Mouse (Mus musculus) limb, embryonic 14.5 days (tissue): ENCODE results near the gene Abhd13. TPM values are rescaled to one million over a fixed set of nuclear protein-coding genes. Genes with fewer than 3 reads are reported as not detected.

Experiments used
- ATAC-seq: fragments of 200-750 bp; cut with Nextera tagmentation; 2 replicates; pipeline ENCODE4 v1.8.0; 2017; ENCODE audit warnings: low read depth, moderate number of reproducible peaks, moderate TSS enrichment; ENCODE audit not compliant: low FRiP score
- DNase-seq: peaks from one replicate; pipeline ENCODE4 v3.0.0-alpha.2; 2015; ENCODE audit warnings: low spot score
- H3K27ac ChIP-seq: fragments of 300-500 bp; sonication (generic); replicated peaks from 2 replicates; pipeline ENCODE4 v1.5.1; 2014; ENCODE audit warnings: low read depth, mild to moderate bottlenecking, low read length, moderate library complexity, mixed read lengths
- H3K27me3 ChIP-seq: fragments of 300-500 bp; sonication (generic); 2 replicates; pipeline ENCODE4 v1.6.1; 2014; ENCODE audit warnings: low read length, mixed read lengths; ENCODE audit not compliant: control insufficient read depth, insufficient read depth
- H3K36me3 ChIP-seq: fragments of 300-500 bp; sonication (generic); 2 replicates; pipeline ENCODE4 v1.6.1; 2014; ENCODE audit warnings: mild to moderate bottlenecking, low read length, moderate library complexity, mixed read lengths; ENCODE audit not compliant: control insufficient read depth, insufficient read depth
- H3K4me1 ChIP-seq: fragments of 300-500 bp; sonication (generic); 2 replicates; pipeline ENCODE4 v1.6.1; 2014; ENCODE audit warnings: antibody characterized with exemption, low read length, mixed read lengths; ENCODE audit not compliant: control insufficient read depth, insufficient read depth
- H3K4me2 ChIP-seq: fragments of 300-500 bp; sonication (generic); replicated peaks from 2 replicates; pipeline ENCODE4 v1.6.1; 2014; ENCODE audit warnings: low read depth, mild to moderate bottlenecking, low read length, moderate library complexity; ENCODE audit not compliant: severe bottlenecking
- H3K4me3 ChIP-seq: fragments of 300-500 bp; sonication (generic); replicated peaks from 2 replicates; pipeline ENCODE4 v1.5.1; 2014; ENCODE audit warnings: low read length
- H3K9ac ChIP-seq: fragments of 300-500 bp; sonication (generic); 2 replicates; pipeline ENCODE4 v1.6.1; 2014; ENCODE audit warnings: mild to moderate bottlenecking, low read depth, low read length, moderate library complexity; ENCODE audit not compliant: severe bottlenecking
- H3K9me3 ChIP-seq: fragments of 300-500 bp; sonication (generic); 2 replicates; pipeline ENCODE4 v1.6.1; 2016; ENCODE audit warnings: low read length; ENCODE audit not compliant: control insufficient read depth
- POLR2A ChIP-seq: fragments of 200-500 bp; IDR thresholded peaks from 2 replicates; pipeline ENCODE4 v1.8.0; 2012; ENCODE audit warnings: inconsistent platforms, mild to moderate bottlenecking, moderate library complexity, borderline replicate concordance; ENCODE audit not compliant: insufficient read depth, insufficient read length; ENCODE audit errors: extremely low read depth
- WGBS: fragments of 180-500 bp; shearing (Covaris S2); extraction: QIAGEN DNeasy Blood & Tissue Kit; methylation state at CpG from one replicate; pipeline ENCODE4 v1.1.7; 2014; 5-methylcytosine and 5-hydroxymethylcytosine counted together
- polyA plus RNA-seq, 2 experiments: library from polyadenylated mRNA; depleted of rRNA in 1 of 2; stranded (reverse) in 1 of 2; unstranded in 1 of 2; fragments of >200 nt; fragmentation: Nextera tagmentation in 1 of 2; extraction: Ambion mirVana in 1 of 2; gene quantifications; 2 replicates each; pipeline versions ENCODE4 v1.2.1 to v1.2.3; 2012 to 2014

The Abhd13 gene
- 10.9 and 11.4 TPM in 2 replicates for polyA plus RNA-seq (2012; rRNA removed)
- polyA plus RNA-seq (2014; fragmentation: Nextera tagmentation; extraction: Ambion mirVana) = 21.9 and 22.9 TPM in 2 replicates

DNA sequence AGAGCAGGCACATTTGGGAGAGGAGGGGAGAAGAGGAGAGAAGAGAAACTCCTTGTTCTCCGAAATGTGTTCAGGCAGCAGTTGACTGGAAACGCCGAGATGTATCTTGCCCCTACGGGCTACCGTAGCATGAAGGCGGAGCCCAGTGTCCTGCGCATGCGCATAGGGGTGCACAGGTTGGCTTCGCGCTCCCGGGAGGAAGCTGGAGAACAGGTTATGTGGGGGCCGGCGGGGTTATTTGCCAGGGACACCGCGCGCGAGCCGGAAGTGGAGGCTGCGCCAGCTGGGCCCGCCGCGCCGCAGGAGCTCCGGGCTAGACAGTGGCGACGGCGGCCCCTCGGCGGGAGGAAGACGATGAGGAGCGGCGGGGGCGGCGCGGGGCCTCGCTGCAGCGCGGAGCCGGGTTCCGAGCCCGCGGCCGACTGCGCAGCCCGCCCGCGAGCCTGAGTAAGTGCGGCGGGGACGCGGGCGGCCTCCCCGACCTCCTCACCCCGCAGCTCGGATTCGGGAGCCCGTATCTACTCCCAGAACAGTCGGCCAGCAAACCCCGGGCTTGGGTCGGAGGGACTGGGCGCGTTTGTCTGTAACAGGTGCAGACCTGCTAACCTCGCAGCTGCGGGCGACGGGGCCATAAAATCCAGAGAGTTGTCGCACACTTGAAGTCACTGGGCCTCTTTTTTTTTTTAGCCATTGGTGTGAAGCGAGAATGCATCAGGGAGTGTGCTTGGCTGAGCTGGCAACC is at the start of gene Abhd13, which contains the start of gene Lig4:
Gene Abhd13 (plus strand): TSS at position 135 of the 742 bp plus-strand sequence.
Gene Lig4 (minus strand): TSS at position 114 of the 742 bp plus-strand sequence.
- peaks cover 25% of the 10 kb centered on the region for H3K4me1 ChIP-seq
- peaks cover 8% of the 10 kb centered on the region for H3K36me3 ChIP-seq
- peak within 1 kb of the TSS; percentile 68 for H3K27ac ChIP-seq
- H3K4me2 ChIP-seq = peak within 1 kb of the TSS; percentile 48
- WGBS = under 1% methylated on average over 53 of the region's 68 CpGs
- peak within 1 kb of the TSS; percentile 70 for H3K4me3 ChIP-seq
- peak; percentile 97 for DNase-seq
- no peaks in the 10 kb centered on the region for H3K9me3 ChIP-seq
- peak; percentile 81 for ATAC-seq
- TF ChIP-seq POLR2A = peak; percentile 48; the same call in 1 of the 2 replicates
- H3K9ac ChIP-seq = peak within 1 kb of the TSS; percentile 80
- no peaks in the 10 kb centered on the region for H3K27me3 ChIP-seq

DNA sequence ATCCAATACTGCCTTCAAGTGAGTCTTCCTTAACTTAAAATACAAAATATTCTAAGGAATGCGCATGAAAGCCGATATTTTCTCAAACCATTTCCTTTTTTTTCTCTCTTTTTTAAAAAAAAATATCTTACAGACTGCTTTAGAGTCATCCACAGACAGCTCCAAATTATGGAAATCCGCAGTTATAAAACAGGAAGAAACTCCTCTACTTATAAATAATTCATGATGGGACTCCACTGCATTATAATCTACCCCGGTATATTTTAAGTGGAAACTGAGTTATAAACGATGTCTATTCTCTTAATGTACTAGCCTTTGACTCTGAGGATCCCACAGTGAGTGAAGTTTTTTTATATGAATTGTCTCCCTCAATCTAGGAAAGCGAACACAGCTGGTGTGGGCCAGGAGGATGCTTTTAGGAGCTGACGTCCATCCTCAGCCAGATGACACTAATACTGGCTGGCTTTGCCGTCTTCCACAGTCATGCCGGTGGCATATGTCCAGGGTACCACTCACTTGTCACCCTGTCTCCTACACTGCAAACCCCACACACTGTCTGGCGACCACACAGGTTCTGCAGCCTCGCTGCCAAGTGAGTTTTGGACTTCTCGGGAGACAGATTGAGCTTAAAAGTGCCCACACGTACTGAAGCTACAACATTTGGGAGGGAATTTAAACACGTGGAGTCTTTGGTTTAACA is 47.6 kb upstream of the Abhd13 start:
- H3K36me3 ChIP-seq = no peaks in the 10 kb centered on the region
- no peaks in the 10 kb centered on the region for H3K27me3 ChIP-seq
- no peak for DNase-seq
- H3K27ac ChIP-seq = no peak overlapping the region
- 81% methylated on average over 14 of the region's 14 CpGs for WGBS
- no peak overlapping the region for H3K9ac ChIP-seq
- H3K4me2 ChIP-seq = no peak overlapping the region
- no peak overlapping the region for H3K4me3 ChIP-seq
- no peaks in the 10 kb centered on the region for H3K9me3 ChIP-seq
- no peaks in the 10 kb centered on the region for H3K4me1 ChIP-seq
- no peak for ATAC-seq
- no peak for TF ChIP-seq POLR2A

GRCm38 (mm10) chr8:9932711-9933110 is 44.8 kb upstream of the Abhd13 start:
- Histone ChIP-seq H3K9me3 (no peaks in the 10 kb centered on the region), H3K9ac (no peak overlapping the region), H3K27ac (no peak overlapping the region), H3K4me3 (no peak overlapping the region), H3K36me3 (no peaks in the 10 kb centered on the region), H3K4me1 (no peaks in the 10 kb centered on the region), H3K4me2 (no peak overlapping the region), H3K27me3 (no peaks in the 10 kb centered on the region)
- no peak for DNase-seq
- ATAC-seq = no peak
- no peak for TF ChIP-seq POLR2A

DNA sequence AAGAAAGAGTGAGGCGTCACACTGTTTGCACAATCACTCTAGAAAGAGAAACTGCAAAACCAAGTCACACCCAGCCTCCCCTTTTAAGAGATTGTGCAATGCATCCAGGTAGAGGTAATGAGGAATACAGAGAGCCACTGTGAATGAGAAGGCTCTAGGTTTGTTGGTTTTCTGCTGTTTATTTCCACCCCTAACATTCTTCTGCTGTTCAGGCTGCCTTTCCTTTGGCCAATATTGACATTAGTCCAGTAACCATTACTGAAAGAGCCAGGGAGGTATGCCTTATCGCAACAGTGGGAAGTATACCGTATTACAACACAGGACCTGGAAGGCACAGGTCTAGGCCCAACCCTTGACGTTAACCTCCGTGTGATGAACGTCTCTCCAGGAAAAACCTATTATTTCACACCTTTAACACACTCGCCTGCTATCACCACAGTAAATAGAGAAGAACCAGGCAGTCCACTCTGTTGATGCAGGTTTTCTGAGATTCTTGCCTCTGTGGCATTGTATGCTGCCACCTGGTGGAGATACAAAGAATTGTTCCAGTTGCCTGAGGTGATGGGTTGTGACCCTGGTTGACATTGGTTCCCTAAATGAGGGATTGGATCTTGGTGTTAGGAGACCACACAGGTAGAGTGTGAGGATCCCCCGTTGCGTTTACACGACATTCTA is 42.5 kb upstream of the Abhd13 start:
- Histone ChIP-seq H3K27ac (no peak overlapping the region), H3K27me3 (no peaks in the 10 kb centered on the region), H3K36me3 (no peaks in the 10 kb centered on the region), H3K4me1 (no peaks in the 10 kb centered on the region), H3K9me3 (no peaks in the 10 kb centered on the region), H3K4me3 (no peak overlapping the region), H3K9ac (no peak overlapping the region), H3K4me2 (no peak overlapping the region)
- 31% methylated on average over 10 of the region's 10 CpGs for WGBS
- ATAC-seq (no peak), DNase-seq (peak; percentile 36)
- TF ChIP-seq POLR2A = no peak

- WGBS = 61% methylated on average over 7 of the region's 7 CpGs
- H3K27me3 ChIP-seq = no peaks in the 10 kb centered on the region
- no peak for ATAC-seq
- no peak overlapping the region for H3K4me2 ChIP-seq
- H3K27ac ChIP-seq = no peak overlapping the region
- TF ChIP-seq POLR2A = no peak
- no peaks in the 10 kb centered on the region for H3K9me3 ChIP-seq
- H3K4me3 ChIP-seq = no peak overlapping the region
- no peaks in the 10 kb centered on the region for H3K36me3 ChIP-seq
- no peak overlapping the region for H3K9ac ChIP-seq
- DNase-seq = no peak
- no peaks in the 10 kb centered on the region for H3K4me1 ChIP-seq
Measured at GRCm38 (mm10) chr8:9935574-9935973, 41.9 kb upstream of the Abhd13 start.
